Mouse (Mus musculus): ENCODE measurements around the gene Cers6. TPM values are rescaled to one million over a fixed set of nuclear protein-coding genes. Genes with fewer than 3 reads are reported as not detected.

Cers6 gene
- polyA plus RNA-seq, 1 experiment from 2014 or later, result 55.3 TPM

DNA sequence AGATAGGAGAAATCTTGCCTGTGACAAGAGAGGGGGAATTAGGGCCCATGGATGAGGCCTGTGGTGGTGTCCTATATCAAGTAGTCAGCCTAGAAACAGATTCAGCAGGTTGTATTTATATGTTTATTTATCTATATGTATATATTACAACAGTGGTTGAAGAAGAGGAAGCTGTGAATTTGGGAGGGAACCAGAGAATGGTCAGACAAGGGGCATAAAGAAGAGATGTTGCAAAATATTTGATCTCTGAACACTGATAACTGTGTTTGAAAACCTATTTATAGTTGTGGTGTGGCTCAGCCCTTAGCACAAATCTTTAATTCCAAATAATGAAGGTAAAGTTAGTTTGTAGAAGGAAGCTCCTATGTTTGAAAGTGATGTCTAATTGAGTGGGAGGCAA is 134.5 kb downstream of the Cers6 start:
- Histone ChIP-seq H3K27ac (ENCODE audit: low read length) (no peak overlapping the region), H3K27me3 (ENCODE audit: control insufficient read depth, insufficient read depth, low read depth, low read length) (no peaks in the 10 kb centered on the region), H3K4me2 (ENCODE audit: low read length) (no peak overlapping the region), H3K4me3 (ENCODE audit: low read depth, low read length) (no peak overlapping the region), H3K9me3 (replicated peaks; ENCODE audit: control insufficient read depth, low read length, poor library complexity, severe bottlenecking) (no peaks in the 10 kb centered on the region; the same call in 1 of the 2 replicates), H3K36me3 (ENCODE audit: control insufficient read depth, insufficient read depth, low read length) (no peaks in the 10 kb centered on the region), H3K4me1 (ENCODE audit: control insufficient read depth, insufficient read depth, low read length) (peaks cover 4% of the 10 kb centered on the region; the same call in 1 of the 2 replicates), H3K9ac (ENCODE audit: low read depth, low read length) (no peak overlapping the region)
- ATAC-seq, result no peak

GRCm38 (mm10) chr2:68996268-68996667 is 135.0 kb downstream of the Cers6 start:
- whole genome bisulfite sequencing, result 86% methylated on average over 1 of the region's 1 CpGs
- H3K9me3 ChIP-seq (replicated peaks; ENCODE audit: control insufficient read depth, low read length, poor library complexity, severe bottlenecking), result no peaks in the 10 kb centered on the region; the same call in 1 of the 2 replicates
- no peaks in the 10 kb centered on the region for H3K27me3 ChIP-seq (ENCODE audit: control insufficient read depth, insufficient read depth, low read depth, low read length)
- peaks cover 5% of the 10 kb centered on the region; the same call in 1 of the 2 replicates for H3K4me1 ChIP-seq (ENCODE audit: control insufficient read depth, insufficient read depth, low read length)
- no peak overlapping the region for H3K27ac ChIP-seq (ENCODE audit: low read length)
- no peaks in the 10 kb centered on the region for H3K36me3 ChIP-seq (ENCODE audit: control insufficient read depth, insufficient read depth, low read length)
- no peak overlapping the region for H3K4me3 ChIP-seq (ENCODE audit: low read depth, low read length)
- no peak for ATAC-seq
- H3K4me2 ChIP-seq (ENCODE audit: low read length), result no peak overlapping the region
- H3K9ac ChIP-seq (ENCODE audit: low read depth, low read length), result no peak overlapping the region

- peaks cover 5% of the 10 kb centered on the region; the same call in 1 of the 2 replicates for H3K4me1 ChIP-seq (ENCODE audit: control insufficient read depth, insufficient read depth, low read length)
- no peaks in the 10 kb centered on the region; the same call in 1 of the 2 replicates for H3K36me3 ChIP-seq (ENCODE audit: control insufficient read depth, insufficient read depth, low read length)
- no peak overlapping the region for H3K4me2 ChIP-seq (ENCODE audit: low read length)
- ATAC-seq, result no peak
- H3K9me3 ChIP-seq (replicated peaks; ENCODE audit: control insufficient read depth, low read length, poor library complexity, severe bottlenecking), result no peaks in the 10 kb centered on the region
- 62% methylated on average over 5 of the region's 5 CpGs for WGBS
- H3K9ac ChIP-seq (ENCODE audit: low read depth, low read length), result no peak overlapping the region
- H3K4me3 ChIP-seq (ENCODE audit: low read depth, low read length), result no peak overlapping the region
- H3K27ac ChIP-seq (ENCODE audit: low read length), result no peak overlapping the region
- H3K27me3 ChIP-seq (ENCODE audit: control insufficient read depth, insufficient read depth, low read depth, low read length), result no peaks in the 10 kb centered on the region
These were observed 142.8 kb downstream of the Cers6 start for GRCm38 (mm10) chr2:69004001-69004400.

DNA sequence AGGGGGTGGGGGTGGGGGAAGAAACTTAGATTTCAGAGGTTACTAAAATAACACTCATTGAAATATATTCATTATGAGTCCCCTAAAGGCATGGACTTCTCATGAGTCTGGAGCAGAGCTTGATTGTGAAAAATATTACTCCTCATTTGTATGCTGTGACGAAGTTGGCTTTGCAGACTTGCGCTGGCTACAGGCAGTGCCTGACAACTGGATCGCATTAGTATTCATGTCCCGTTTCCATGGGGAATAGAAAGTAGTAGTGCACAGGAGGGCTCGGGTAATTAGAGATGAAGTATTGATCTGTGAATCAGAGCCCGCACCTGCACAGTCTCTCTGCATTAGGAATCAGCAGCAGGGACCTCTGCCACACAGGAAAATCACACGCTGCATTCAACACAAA is 150.2 kb downstream of the Cers6 start:
- Histone ChIP-seq H3K27ac (ENCODE audit: low read length) (peak overlapping the region; percentile 83; the same call in 1 of the 2 replicates), H3K9me3 (replicated peaks; ENCODE audit: control insufficient read depth, low read length, poor library complexity, severe bottlenecking) (no peaks in the 10 kb centered on the region), H3K4me2 (ENCODE audit: low read length) (peak overlapping the region; percentile 36), H3K9ac (ENCODE audit: low read depth, low read length) (no peak overlapping the region), H3K4me1 (ENCODE audit: control insufficient read depth, insufficient read depth, low read length) (peaks cover 22% of the 10 kb centered on the region), H3K4me3 (ENCODE audit: low read depth, low read length) (no peak overlapping the region), H3K27me3 (ENCODE audit: control insufficient read depth, insufficient read depth, low read depth, low read length) (no peaks in the 10 kb centered on the region), H3K36me3 (ENCODE audit: control insufficient read depth, insufficient read depth, low read length) (no peaks in the 10 kb centered on the region)
- ATAC-seq, result peak; percentile 94
- WGBS, result 18% methylated on average over 7 of the region's 7 CpGs

- Histone ChIP-seq H3K9me3 (replicated peaks; ENCODE audit: control insufficient read depth, low read length, poor library complexity, severe bottlenecking) (no peaks in the 10 kb centered on the region), H3K4me2 (ENCODE audit: low read length) (peak overlapping the region; percentile 36), H3K27me3 (ENCODE audit: control insufficient read depth, insufficient read depth, low read depth, low read length) (no peaks in the 10 kb centered on the region), H3K36me3 (ENCODE audit: control insufficient read depth, insufficient read depth, low read length) (no peaks in the 10 kb centered on the region), H3K4me3 (ENCODE audit: low read depth, low read length) (no peak overlapping the region), H3K9ac (ENCODE audit: low read depth, low read length) (no peak overlapping the region), H3K27ac (ENCODE audit: low read length) (peak overlapping the region; percentile 83), H3K4me1 (ENCODE audit: control insufficient read depth, insufficient read depth, low read length) (peaks cover 22% of the 10 kb centered on the region)
- WGBS, result 66% methylated on average over 2 of the region's 2 CpGs
- ATAC-seq, result 0 out of 2 replicates have a peak, but pooled peaks have one; percentile 30
These were observed 150.6 kb downstream of the Cers6 start for GRCm38 (mm10) chr2:69011860-69012259.

DNA sequence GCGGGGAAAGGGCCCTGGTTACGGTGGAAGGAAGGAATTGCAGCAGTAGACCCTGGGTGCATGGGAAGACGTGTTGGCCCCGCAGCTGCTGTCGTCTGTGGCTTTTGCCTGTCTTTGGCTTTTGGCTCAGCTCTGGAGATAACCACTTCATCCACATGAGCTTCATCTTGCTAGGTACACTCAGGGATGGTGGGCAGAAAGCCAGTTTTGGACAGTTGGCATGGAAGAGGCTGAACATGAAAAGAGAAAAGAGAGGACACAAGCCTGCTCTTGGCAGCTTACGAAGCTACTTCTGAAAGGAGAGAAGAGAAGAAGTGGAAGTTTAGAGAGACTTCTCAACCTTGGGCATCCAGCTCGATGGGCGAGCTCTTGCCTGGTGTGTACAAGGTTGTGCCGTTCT is 153.0 kb downstream of the Cers6 start:
- H3K4me1 ChIP-seq (ENCODE audit: control insufficient read depth, insufficient read depth, low read length), result peaks cover 22% of the 10 kb centered on the region
- H3K27me3 ChIP-seq (ENCODE audit: control insufficient read depth, insufficient read depth, low read depth, low read length), result no peaks in the 10 kb centered on the region
- H3K4me3 ChIP-seq (ENCODE audit: low read depth, low read length), result no peak overlapping the region
- WGBS, result 97% methylated on average over 9 of the region's 9 CpGs
- H3K9ac ChIP-seq (ENCODE audit: low read depth, low read length), result no peak overlapping the region
- no peak for ATAC-seq
- no peak overlapping the region for H3K4me2 ChIP-seq (ENCODE audit: low read length)
- no peak overlapping the region for H3K27ac ChIP-seq (ENCODE audit: low read length)
- H3K36me3 ChIP-seq (ENCODE audit: control insufficient read depth, insufficient read depth, low read length), result no peaks in the 10 kb centered on the region
- no peaks in the 10 kb centered on the region for H3K9me3 ChIP-seq (replicated peaks; ENCODE audit: control insufficient read depth, low read length, poor library complexity, severe bottlenecking)

GRCm38 (mm10) chr2:69015172-69015724 is 154.0 kb downstream of the Cers6 start:
- Histone ChIP-seq H3K9ac (ENCODE audit: low read depth, low read length) (no peak overlapping the region), H3K4me3 (ENCODE audit: low read depth, low read length) (no peak overlapping the region), H3K36me3 (ENCODE audit: control insufficient read depth, insufficient read depth, low read length) (no peaks in the 10 kb centered on the region), H3K4me2 (ENCODE audit: low read length) (no peak overlapping the region), H3K4me1 (ENCODE audit: control insufficient read depth, insufficient read depth, low read length) (peaks cover 22% of the 10 kb centered on the region), H3K27me3 (ENCODE audit: control insufficient read depth, insufficient read depth, low read depth, low read length) (no peaks in the 10 kb centered on the region), H3K27ac (ENCODE audit: low read length) (no peak overlapping the region), H3K9me3 (replicated peaks; ENCODE audit: control insufficient read depth, low read length, poor library complexity, severe bottlenecking) (no peaks in the 10 kb centered on the region)
- 71% methylated on average over 9 of the region's 9 CpGs for WGBS
- ATAC-seq, result no peak

GRCm38 (mm10) chr2:69015822-69016221 is 154.6 kb downstream of the Cers6 start:
- no peaks in the 10 kb centered on the region for H3K36me3 ChIP-seq (ENCODE audit: control insufficient read depth, insufficient read depth, low read length)
- no peak overlapping the region for H3K27ac ChIP-seq (ENCODE audit: low read length)
- WGBS, result 90% methylated on average over 5 of the region's 5 CpGs
- H3K4me1 ChIP-seq (ENCODE audit: control insufficient read depth, insufficient read depth, low read length), result peaks cover 20% of the 10 kb centered on the region
- H3K9me3 ChIP-seq (replicated peaks; ENCODE audit: control insufficient read depth, low read length, poor library complexity, severe bottlenecking), result no peaks in the 10 kb centered on the region
- H3K27me3 ChIP-seq (ENCODE audit: control insufficient read depth, insufficient read depth, low read depth, low read length), result no peaks in the 10 kb centered on the region
- no peak overlapping the region for H3K4me3 ChIP-seq (ENCODE audit: low read depth, low read length)
- ATAC-seq, result no peak
- no peak overlapping the region for H3K4me2 ChIP-seq (ENCODE audit: low read length)
- no peak overlapping the region for H3K9ac ChIP-seq (ENCODE audit: low read depth, low read length)

- H3K36me3 ChIP-seq (ENCODE audit: control insufficient read depth, insufficient read depth, low read length), result no peaks in the 10 kb centered on the region
- no peaks in the 10 kb centered on the region for H3K9me3 ChIP-seq (replicated peaks; ENCODE audit: control insufficient read depth, low read length, poor library complexity, severe bottlenecking)
- 84% methylated on average over 13 of the region's 13 CpGs for WGBS
- no peak overlapping the region for H3K27ac ChIP-seq (ENCODE audit: low read length)
- H3K4me3 ChIP-seq (ENCODE audit: low read depth, low read length), result no peak overlapping the region
- H3K27me3 ChIP-seq (ENCODE audit: control insufficient read depth, insufficient read depth, low read depth, low read length), result no peaks in the 10 kb centered on the region
- peaks cover 4% of the 10 kb centered on the region; the same call in 1 of the 2 replicates for H3K4me1 ChIP-seq (ENCODE audit: control insufficient read depth, insufficient read depth, low read length)
- H3K4me2 ChIP-seq (ENCODE audit: low read length), result no peak overlapping the region
- no peak for ATAC-seq
- no peak overlapping the region for H3K9ac ChIP-seq (ENCODE audit: low read depth, low read length)
These were observed 157.9 kb downstream of the Cers6 start for GRCm38 (mm10) chr2:69019026-69019565.
